Mouse (Mus musculus) midbrain, embryonic 16.5 days (tissue): ENCODE measurements around the gene Gmds. TPM values are rescaled to one million over a fixed set of nuclear protein-coding genes. Genes with fewer than 3 reads are reported as not detected.

Experiments used
- ATAC-seq: fragments of 200-750 bp; cut with Nextera tagmentation; 2 replicates; pipeline ENCODE4 v1.8.0; 2017; ENCODE audit warnings: moderate TSS enrichment
- H3K27ac ChIP-seq: fragments of 300-500 bp; sonication (generic); 2 replicates; pipeline ENCODE4 v1.5.1; 2014; ENCODE audit warnings: mild to moderate bottlenecking, low read length, mixed read lengths
- H3K27me3 ChIP-seq: fragments of 300-500 bp; sonication (generic); 2 replicates; pipeline ENCODE4 v1.6.1; 2014; ENCODE audit warnings: low read depth, low read length, mixed read lengths; ENCODE audit not compliant: control insufficient read depth, insufficient read depth
- H3K36me3 ChIP-seq: fragments of 300-500 bp; sonication (generic); 2 replicates; pipeline ENCODE4 v1.6.1; 2014; ENCODE audit warnings: mild to moderate bottlenecking, low read length, moderate library complexity, mixed read lengths; ENCODE audit not compliant: control insufficient read depth, insufficient read depth
- H3K4me1 ChIP-seq: fragments of 300-500 bp; sonication (generic); 2 replicates; pipeline ENCODE4 v1.6.1; 2014; ENCODE audit warnings: mild to moderate bottlenecking, low read length, mixed read lengths; ENCODE audit not compliant: control insufficient read depth, insufficient read depth
- H3K4me2 ChIP-seq: fragments of 300-500 bp; sonication (generic); 2 replicates; pipeline ENCODE4 v1.6.1; 2014; ENCODE audit warnings: mild to moderate bottlenecking, low read length, mixed read lengths
- H3K4me3 ChIP-seq: fragments of 300-500 bp; sonication (generic); 2 replicates; pipeline ENCODE4 v1.5.1; 2014; ENCODE audit warnings: low read depth, mild to moderate bottlenecking, low read length, moderate library complexity, mixed read lengths
- H3K9ac ChIP-seq: fragments of 300-500 bp; sonication (generic); 2 replicates; pipeline ENCODE4 v1.6.1; 2014; ENCODE audit warnings: low read depth, low read length, mixed read lengths
- H3K9me3 ChIP-seq: fragments of 300-500 bp; sonication (generic); replicated peaks from 2 replicates; pipeline ENCODE4 v1.6.1; 2014; ENCODE audit warnings: mild to moderate bottlenecking, low read length, mixed read lengths; ENCODE audit not compliant: control insufficient read depth, poor library complexity, severe bottlenecking
- WGBS: fragments of 180-500 bp; shearing (Covaris S2); extraction: QIAGEN DNeasy Blood & Tissue Kit; methylation state at CpG from one replicate; pipeline ENCODE4 v1.1.7; 2014; 5-methylcytosine and 5-hydroxymethylcytosine counted together
- polyA plus RNA-seq: library from polyadenylated mRNA; unstranded; fragments of >200 nt; fragmentation: Nextera tagmentation; extraction: Ambion mirVana; gene quantifications from 2 replicates; pipeline ENCODE4 v1.2.1, GENCODE M21; 2015

Gene Gmds
- polyA plus RNA-seq, 1 experiment from 2014 or later, result 34.9 TPM

- H3K36me3 ChIP-seq, result no peaks in the 10 kb centered on the region
- 50% methylated on average over 5 of the region's 5 CpGs for WGBS
- no peak overlapping the region for H3K27ac ChIP-seq
- no peak overlapping the region for H3K4me2 ChIP-seq
- no peak overlapping the region for H3K9ac ChIP-seq
- ATAC-seq, result no peak
- H3K4me1 ChIP-seq, result no peaks in the 10 kb centered on the region
- no peak overlapping the region for H3K4me3 ChIP-seq
- H3K9me3 ChIP-seq, result no peaks in the 10 kb centered on the region
- no peaks in the 10 kb centered on the region for H3K27me3 ChIP-seq
These were observed 489.1 kb downstream of the Gmds start for GRCm38 (mm10) chr13:31849258-31849971.

GRCm38 (mm10) chr13:31835802-31836201, 502.7 kb downstream of the Gmds start:
- 86% methylated on average over 4 of the region's 4 CpGs for WGBS
- no peak overlapping the region for H3K27ac ChIP-seq
- no peaks in the 10 kb centered on the region for H3K27me3 ChIP-seq
- no peaks in the 10 kb centered on the region for H3K36me3 ChIP-seq
- H3K4me1 ChIP-seq, result no peaks in the 10 kb centered on the region
- no peaks in the 10 kb centered on the region for H3K9me3 ChIP-seq
- no peak overlapping the region for H3K4me3 ChIP-seq
- ATAC-seq, result no peak
- no peak overlapping the region for H3K4me2 ChIP-seq
- no peak overlapping the region for H3K9ac ChIP-seq

- no peak for ATAC-seq
- H3K9ac ChIP-seq, result no peak overlapping the region
- H3K4me2 ChIP-seq, result no peak overlapping the region
- H3K9me3 ChIP-seq, result no peaks in the 10 kb centered on the region
- H3K4me3 ChIP-seq, result no peak overlapping the region
- H3K27ac ChIP-seq, result no peak overlapping the region
- H3K36me3 ChIP-seq, result no peaks in the 10 kb centered on the region
- no peaks in the 10 kb centered on the region for H3K27me3 ChIP-seq
- H3K4me1 ChIP-seq, result no peaks in the 10 kb centered on the region
- WGBS, result 70% methylated on average over 9 of the region's 9 CpGs
These were observed 508.2 kb downstream of the Gmds start for GRCm38 (mm10) chr13:31830332-31830731.

- Histone ChIP-seq H3K4me3 (no peak overlapping the region), H3K9me3 (no peaks in the 10 kb centered on the region), H3K9ac (no peak overlapping the region), H3K4me1 (no peaks in the 10 kb centered on the region), H3K36me3 (no peaks in the 10 kb centered on the region), H3K4me2 (no peak overlapping the region), H3K27ac (no peak overlapping the region), H3K27me3 (no peaks in the 10 kb centered on the region)
- WGBS, result 93% methylated on average over 4 of the region's 4 CpGs
- ATAC-seq, result no peak
These were observed 510.1 kb downstream of the Gmds start for GRCm38 (mm10) chr13:31828446-31828845.

- Histone ChIP-seq H3K9me3 (no peaks in the 10 kb centered on the region), H3K27me3 (no peaks in the 10 kb centered on the region), H3K36me3 (no peaks in the 10 kb centered on the region), H3K27ac (no peak overlapping the region), H3K4me1 (no peaks in the 10 kb centered on the region), H3K4me2 (no peak overlapping the region), H3K4me3 (no peak overlapping the region), H3K9ac (no peak overlapping the region)
- WGBS, result 62% methylated on average over 3 of the region's 3 CpGs
- no peak for ATAC-seq
These were observed 510.7 kb downstream of the Gmds start for GRCm38 (mm10) chr13:31827820-31828332.

GRCm38 (mm10) chr13:31827160-31827559, 511.4 kb downstream of the Gmds start:
- H3K4me2 ChIP-seq, result no peak overlapping the region
- 76% methylated on average over 5 of the region's 5 CpGs for WGBS
- H3K9ac ChIP-seq, result no peak overlapping the region
- no peak overlapping the region for H3K4me3 ChIP-seq
- H3K27me3 ChIP-seq, result no peaks in the 10 kb centered on the region
- H3K36me3 ChIP-seq, result no peaks in the 10 kb centered on the region
- H3K4me1 ChIP-seq, result no peaks in the 10 kb centered on the region
- H3K27ac ChIP-seq, result no peak overlapping the region
- no peak for ATAC-seq
- no peaks in the 10 kb centered on the region for H3K9me3 ChIP-seq

- Histone ChIP-seq H3K4me3 (no peak overlapping the region), H3K4me1 (peaks cover 6% of the 10 kb centered on the region; the same call in 1 of the 2 replicates), H3K4me2 (no peak overlapping the region), H3K27me3 (peaks cover 5% of the 10 kb centered on the region), H3K9me3 (no peaks in the 10 kb centered on the region), H3K9ac (no peak overlapping the region), H3K27ac (no peak overlapping the region), H3K36me3 (no peaks in the 10 kb centered on the region)
- 81% methylated on average over 1 of the region's 1 CpGs for WGBS
- no peak for ATAC-seq
These were observed 513.4 kb downstream of the Gmds start for GRCm38 (mm10) chr13:31825180-31825579.

GRCm38 (mm10) chr13:31823316-31823715, 515.2 kb downstream of the Gmds start:
- no peak for ATAC-seq
- Histone ChIP-seq H3K9me3 (no peaks in the 10 kb centered on the region), H3K27ac (no peak overlapping the region), H3K9ac (no peak overlapping the region), H3K4me1 (peaks cover 6% of the 10 kb centered on the region; the same call in 1 of the 2 replicates), H3K4me3 (no peak overlapping the region), H3K4me2 (no peak overlapping the region), H3K36me3 (no peaks in the 10 kb centered on the region), H3K27me3 (peaks cover 14% of the 10 kb centered on the region)
- 15% methylated on average over 5 of the region's 5 CpGs for WGBS

GRCm38 (mm10) chr13:31821050-31821449, 517.5 kb downstream of the Gmds start:
- H3K4me2 ChIP-seq, result peak overlapping the region; percentile 55
- 21% methylated on average over 6 of the region's 6 CpGs for WGBS
- H3K4me3 ChIP-seq, result peak overlapping the region; percentile 28
- peak; percentile 65; the same call in 1 of the 2 replicates for ATAC-seq
- no peaks in the 10 kb centered on the region for H3K36me3 ChIP-seq
- H3K27me3 ChIP-seq, result peaks cover 31% of the 10 kb centered on the region
- H3K4me1 ChIP-seq, result peaks cover 6% of the 10 kb centered on the region; the same call in 1 of the 2 replicates
- 0 out of 2 replicates have a peak overlapping the region, but pooled peaks have one; percentile 47 for H3K9ac ChIP-seq
- H3K9me3 ChIP-seq, result no peaks in the 10 kb centered on the region
- no peak overlapping the region for H3K27ac ChIP-seq
